Mouse (Mus musculus): ENCODE measurements around the gene Muc1. TPM values are rescaled to one million over a fixed set of nuclear protein-coding genes. Genes with fewer than 3 reads are reported as not detected.

Gene Muc1
- polyA plus RNA-seq, 1 experiment from 2014 or later, result 0.53 TPM

MicroRNA genes within 50 kb of the gene (microRNA counts, 519-probe panel; counts per million panel counts)
- not detected for microRNA mmu-miR-92b

Small RNA genes within 50 kb of the gene (microRNA-seq; reads per million reads assigned to microRNA genes)
- 565 reads per million, percentile 71 among the genes with 10 or more reads in this experiment for gene Mir92b

Other genes with a start within 250 kb of the Muc1 start
- gene Rusc1, start 135.7 kb upstream of the Muc1 start, polyA plus RNA-seq (2016; fragmentation: Nextera tagmentation; extraction: Ambion mirVana), result 23.4 and 23.7 TPM in 2 replicates
- 0.14 TPM in 1 of 2 replicates, not detected in the other for gene Gm43738, start 128.0 kb upstream of the Muc1 start, polyA plus RNA-seq (2016; fragmentation: Nextera tagmentation; extraction: Ambion mirVana)
- gene Fdps, start 127.1 kb upstream of the Muc1 start, polyA plus RNA-seq (2016; fragmentation: Nextera tagmentation; extraction: Ambion mirVana), result 247 and 249 TPM in 2 replicates
- gene Pklr, start 92.9 kb upstream of the Muc1 start, polyA plus RNA-seq (2016; fragmentation: Nextera tagmentation; extraction: Ambion mirVana), result 0.24 and 0.36 TPM in 2 replicates
- 2.2 and 2.8 TPM in 2 replicates for gene Hcn3, start 68.9 kb upstream of the Muc1 start, polyA plus RNA-seq (2016; fragmentation: Nextera tagmentation; extraction: Ambion mirVana)
- 50.3 and 54.7 TPM in 2 replicates for gene Clk2, start 64.3 kb upstream of the Muc1 start, polyA plus RNA-seq (2016; fragmentation: Nextera tagmentation; extraction: Ambion mirVana)
- 102 and 107 TPM in 2 replicates for gene Scamp3, start 51.6 kb upstream of the Muc1 start, polyA plus RNA-seq (2016; fragmentation: Nextera tagmentation; extraction: Ambion mirVana)
- 27.4 and 33.8 TPM in 2 replicates for gene Fam189b, start 45.9 kb upstream of the Muc1 start, polyA plus RNA-seq (2016; fragmentation: Nextera tagmentation; extraction: Ambion mirVana)
- gene Gba, start 26.1 kb upstream of the Muc1 start, polyA plus RNA-seq (2016; fragmentation: Nextera tagmentation; extraction: Ambion mirVana), result 26.3 and 28.8 TPM in 2 replicates
- 44.2 and 52.7 TPM in 2 replicates for gene Thbs3, start 13.9 kb upstream of the Muc1 start, polyA plus RNA-seq (2016; fragmentation: Nextera tagmentation; extraction: Ambion mirVana)
- gene Mtx1, start 2.0 kb upstream of the Muc1 start, polyA plus RNA-seq (2016; fragmentation: Nextera tagmentation; extraction: Ambion mirVana), result 212 and 217 TPM in 2 replicates
- 316 and 333 TPM in 2 replicates for gene Krtcap2, start 16.9 kb downstream of the Muc1 start, polyA plus RNA-seq (2016; fragmentation: Nextera tagmentation; extraction: Ambion mirVana)
- 6.1 and 6.3 TPM in 2 replicates for gene Trim46, start 17.3 kb downstream of the Muc1 start, polyA plus RNA-seq (2016; fragmentation: Nextera tagmentation; extraction: Ambion mirVana)
- gene Dpm3, start 30.3 kb downstream of the Muc1 start, polyA plus RNA-seq (2016; fragmentation: Nextera tagmentation; extraction: Ambion mirVana), result 93.9 and 102 TPM in 2 replicates
- 58.5 and 66.3 TPM in 2 replicates for gene Slc50a1, start 41.5 kb downstream of the Muc1 start, polyA plus RNA-seq (2016; fragmentation: Nextera tagmentation; extraction: Ambion mirVana)
- gene Efna1, start 52.1 kb downstream of the Muc1 start, polyA plus RNA-seq (2016; fragmentation: Nextera tagmentation; extraction: Ambion mirVana), result 36.9 and 40.4 TPM in 2 replicates
- gene Efna3, start 93.9 kb downstream of the Muc1 start, polyA plus RNA-seq (2016; fragmentation: Nextera tagmentation; extraction: Ambion mirVana), result 17.6 and 21.3 TPM in 2 replicates
- gene Efna4, start 109.0 kb downstream of the Muc1 start, polyA plus RNA-seq (2016; fragmentation: Nextera tagmentation; extraction: Ambion mirVana), result 53.2 and 55.1 TPM in 2 replicates
- gene Adam15, start 120.9 kb downstream of the Muc1 start, polyA plus RNA-seq (2016; fragmentation: Nextera tagmentation; extraction: Ambion mirVana), result 27.0 and 32.1 TPM in 2 replicates
- gene Dcst2, start 132.9 kb downstream of the Muc1 start, polyA plus RNA-seq (2016; fragmentation: Nextera tagmentation; extraction: Ambion mirVana), result 0.18 and 0.20 TPM in 2 replicates
- gene Dcst1, start 136.2 kb downstream of the Muc1 start, polyA plus RNA-seq (2016; fragmentation: Nextera tagmentation; extraction: Ambion mirVana), result 0.26 and 0.40 TPM in 2 replicates
- gene Zbtb7b, start 165.7 kb downstream of the Muc1 start, polyA plus RNA-seq (2016; fragmentation: Nextera tagmentation; extraction: Ambion mirVana), result 0.79 and 1.2 TPM in 2 replicates
- 1.0 TPM in 1 of 2 replicates, not detected in the other for gene Lenep, start 173.7 kb downstream of the Muc1 start, polyA plus RNA-seq (2016; fragmentation: Nextera tagmentation; extraction: Ambion mirVana)
- gene Flad1, start 182.8 kb downstream of the Muc1 start, polyA plus RNA-seq (2016; fragmentation: Nextera tagmentation; extraction: Ambion mirVana), result 25.0 and 26.4 TPM in 2 replicates
- 585 and 619 TPM in 2 replicates for gene Cks1b, start 189.3 kb downstream of the Muc1 start, polyA plus RNA-seq (2016; fragmentation: Nextera tagmentation; extraction: Ambion mirVana)
- gene Shc1, start 189.4 kb downstream of the Muc1 start, polyA plus RNA-seq (2016; fragmentation: Nextera tagmentation; extraction: Ambion mirVana), result 84.4 and 90.9 TPM in 2 replicates
- gene Pygo2, start 201.2 kb downstream of the Muc1 start, polyA plus RNA-seq (2016; fragmentation: Nextera tagmentation; extraction: Ambion mirVana), result 62.4 and 64.0 TPM in 2 replicates
- gene Pbxip1, start 207.6 kb downstream of the Muc1 start, polyA plus RNA-seq (2016; fragmentation: Nextera tagmentation; extraction: Ambion mirVana), result 27.4 and 28.5 TPM in 2 replicates
- gene Pmvk, start 225.5 kb downstream of the Muc1 start, polyA plus RNA-seq (2016; fragmentation: Nextera tagmentation; extraction: Ambion mirVana), result 53.4 and 55.1 TPM in 2 replicates